Mouse (Mus musculus) G1E (cell line): ENCODE results near the gene Dhrs11.

Experiments used
- CTCF ChIP-seq: IDR thresholded peaks from 2 replicates; pipeline ENCODE4 v1.5.1; 2012; ENCODE audit warnings: low read depth, low read length, inconsistent platforms, mixed read lengths
- GATA1 ChIP-seq: IDR thresholded peaks from 2 replicates; pipeline ENCODE4 v1.6.1; 2012; ENCODE audit warnings: borderline replicate concordance, low read length, inconsistent platforms, mixed read lengths
- GATA2 ChIP-seq: IDR thresholded peaks from 2 replicates; pipeline ENCODE4 v1.6.1; 2012; ENCODE audit warnings: low read depth, low read length, inconsistent platforms, borderline replicate concordance
- POLR2AphosphoS5 ChIP-seq: IDR thresholded peaks from 2 replicates; pipeline ENCODE4 v1.6.1; 2012; ENCODE audit warnings: low read depth, low read length, inconsistent platforms; ENCODE audit not compliant: insufficient replicate concordance
- TAL1 ChIP-seq: conservative IDR thresholded peaks from 2 replicates; pipeline ENCODE4 v1.6.1; 2012; ENCODE audit warnings: low read depth, low read length, inconsistent platforms, mixed read lengths

DNA sequence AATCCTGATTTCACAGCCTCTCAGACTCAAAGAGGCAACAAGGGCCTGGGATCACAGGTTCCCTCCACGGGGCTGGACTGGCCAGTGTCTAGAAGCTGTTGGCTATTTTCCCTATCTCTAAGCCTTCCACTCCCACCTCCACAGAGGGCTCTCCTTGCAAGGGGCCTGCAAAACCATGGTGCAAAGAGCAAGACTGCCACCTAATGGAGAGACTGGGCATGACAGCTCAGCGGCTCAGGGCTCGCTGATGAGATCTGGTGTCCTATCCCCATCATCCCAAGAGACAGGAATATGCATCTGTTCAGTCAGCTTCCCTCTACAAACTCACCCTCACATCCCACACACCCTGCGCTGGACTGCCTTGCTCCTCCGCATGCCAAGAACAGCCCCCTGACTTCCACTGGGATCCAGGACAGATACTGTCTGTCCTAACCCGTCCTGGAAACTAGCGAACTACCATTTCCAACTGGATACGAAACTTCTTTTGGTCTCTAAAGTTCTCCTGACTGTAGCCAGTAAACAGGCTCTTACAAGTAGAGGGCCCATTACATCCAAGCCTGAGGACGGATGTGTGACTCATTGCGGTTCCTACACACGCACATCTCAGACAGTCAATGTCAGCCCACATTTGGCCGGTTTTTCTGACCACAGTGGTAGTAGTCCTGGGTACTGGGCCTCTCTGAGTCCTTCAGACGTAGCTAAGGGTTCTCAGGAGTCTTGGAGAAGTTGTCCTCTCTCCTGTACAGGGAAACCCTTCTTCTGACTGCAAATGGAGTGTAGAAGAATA lies 14.9 kb downstream of the Dhrs11 start:
- TF ChIP-seq CTCF (peak; percentile 99), GATA1 (no peak), GATA2 (no peak), TAL1 (no peak), POLR2AphosphoS5 (no peak)
